Comparison of ENCODE assay signal across 24 mouse cellular contexts in the genomic region with DNA sequence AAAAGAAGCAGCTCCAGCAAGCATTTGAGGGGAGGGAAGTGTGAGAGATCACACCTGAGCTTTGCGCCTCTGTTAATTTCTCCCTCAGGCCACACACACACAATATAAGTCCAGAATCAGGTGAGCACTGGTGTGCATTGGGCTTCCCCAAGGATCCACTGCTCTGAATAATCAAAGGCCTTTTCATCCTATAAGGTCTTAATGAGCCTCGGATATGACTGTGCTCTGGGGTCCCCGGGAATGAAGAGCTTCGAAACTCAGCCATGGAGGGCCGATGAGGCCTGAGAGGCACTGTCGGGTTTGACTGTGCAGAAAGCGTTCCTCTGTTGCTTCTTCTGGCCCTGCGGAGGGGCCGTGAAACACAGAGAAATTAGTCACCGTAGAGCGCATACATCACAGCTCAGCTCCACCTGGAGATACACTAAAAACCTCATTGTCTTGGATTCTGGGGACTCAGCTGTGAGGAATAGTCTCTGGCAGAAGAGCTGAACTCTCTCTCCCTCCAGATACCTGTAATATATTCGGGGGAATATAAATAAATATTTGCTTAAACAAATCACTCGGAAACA. TPM values are rescaled to one million over a fixed set of nuclear protein-coding genes. Genes with fewer than 3 reads are reported as not detected.
DNase-seq lines count a peak whose midpoint lies in the region; ATAC-seq lines count a peak whose summit lies in the region.
"Had no signal": no experiment of that assay in that cellular context is flagged by ENCODE, and none has a peak within 500 bp of the region (broad histone marks: within the 10 kb centered on the region; RNA-seq: fewer than 3 reads in every experiment).

No protein-coding gene starts in this region.

- H3K36me3 ChIP-seq in forebrain, embryonic 15.5 days: no peaks in the 10 kb centered on the region
- no peaks in the 10 kb centered on the region for H3K36me3 ChIP-seq in forebrain, embryonic 14.5 days (ENCODE audit: control insufficient read depth, insufficient read depth, low read length)
- H3K36me3 ChIP-seq in hindbrain, embryonic 15.5 days: no peaks in the 10 kb centered on the region
- H3K36me3 ChIP-seq in hindbrain, embryonic 12.5 days: no peaks in the 10 kb centered on the region
- no peaks in the 10 kb centered on the region for H3K36me3 ChIP-seq in neural tube, embryonic 13.5 days
- H3K36me3 ChIP-seq: forebrain, embryonic 10.5 days; heart, embryonic 12.5 days; heart, embryonic 15.5 days had no signal

- 79% methylated on average over 13 of the region's 13 CpGs for WGBS in forebrain, embryonic 15.5 days
- WGBS in forebrain, embryonic 14.5 days: 84% methylated on average over 13 of the region's 13 CpGs
- 62% methylated on average over 13 of the region's 13 CpGs for WGBS in hindbrain, embryonic 15.5 days
- 79% methylated on average over 13 of the region's 13 CpGs for WGBS in hindbrain, embryonic 12.5 days
- 71% methylated on average over 13 of the region's 13 CpGs for WGBS in neural tube, embryonic 13.5 days

- H3K4me1 ChIP-seq in forebrain, embryonic 15.5 days: no peaks in the 10 kb centered on the region
- no peaks in the 10 kb centered on the region for H3K4me1 ChIP-seq in forebrain, embryonic 14.5 days (ENCODE audit: control insufficient read depth, insufficient read depth, low read length)
- H3K4me1 ChIP-seq in hindbrain, embryonic 15.5 days (replicated peaks): no peaks in the 10 kb centered on the region
- no peaks in the 10 kb centered on the region for H3K4me1 ChIP-seq in hindbrain, embryonic 12.5 days
- H3K4me1 ChIP-seq in neural tube, embryonic 13.5 days (replicated peaks): peaks cover 10% of the 10 kb centered on the region; the same call in 1 of the 2 replicates
- H3K4me1 ChIP-seq: forebrain, embryonic 10.5 days; heart, embryonic 12.5 days; heart, embryonic 15.5 days had no signal

- H3K9ac ChIP-seq in forebrain, embryonic 15.5 days (replicated peaks): no peak overlapping the region
- no peak overlapping the region for H3K9ac ChIP-seq in forebrain, embryonic 14.5 days (ENCODE audit: low read length)
- no peak overlapping the region for H3K9ac ChIP-seq in hindbrain, embryonic 15.5 days
- no peak overlapping the region for H3K9ac ChIP-seq in hindbrain, embryonic 12.5 days
- no peak overlapping the region for H3K9ac ChIP-seq in neural tube, embryonic 13.5 days
- H3K9ac ChIP-seq: forebrain, embryonic 13.5 days; heart, embryonic 12.5 days; heart, embryonic 15.5 days had no signal

- no peak overlapping the region for H3K4me3 ChIP-seq in forebrain, embryonic 15.5 days
- H3K4me3 ChIP-seq in forebrain, embryonic 14.5 days (ENCODE audit: low read depth, low read length): no peak overlapping the region
- H3K4me3 ChIP-seq in hindbrain, embryonic 15.5 days: no peak overlapping the region
- no peak overlapping the region for H3K4me3 ChIP-seq in hindbrain, embryonic 12.5 days
- H3K4me3 ChIP-seq in neural tube, embryonic 13.5 days: no peak overlapping the region
- H3K4me3 ChIP-seq: forebrain, embryonic 10.5 days; forebrain, embryonic 13.5 days; heart, embryonic 12.5 days; heart, embryonic 15.5 days had no signal

- no peaks in the 10 kb centered on the region for H3K27me3 ChIP-seq in forebrain, embryonic 15.5 days
- no peaks in the 10 kb centered on the region for H3K27me3 ChIP-seq in forebrain, embryonic 14.5 days (replicated peaks; ENCODE audit: control insufficient read depth, insufficient read depth, low read length)
- no peaks in the 10 kb centered on the region for H3K27me3 ChIP-seq in hindbrain, embryonic 15.5 days
- H3K27me3 ChIP-seq in hindbrain, embryonic 12.5 days: no peaks in the 10 kb centered on the region
- no peaks in the 10 kb centered on the region for H3K27me3 ChIP-seq in neural tube, embryonic 13.5 days
- H3K27me3 ChIP-seq: forebrain, embryonic 13.5 days had no signal

- no peaks in the 10 kb centered on the region for H3K9me3 ChIP-seq in forebrain, embryonic 15.5 days
- no peaks in the 10 kb centered on the region for H3K9me3 ChIP-seq in forebrain, embryonic 14.5 days (replicated peaks; ENCODE audit: control insufficient read depth, low read length)
- H3K9me3 ChIP-seq in hindbrain, embryonic 15.5 days: no peaks in the 10 kb centered on the region
- H3K9me3 ChIP-seq in hindbrain, embryonic 12.5 days (replicated peaks): no peaks in the 10 kb centered on the region
- no peaks in the 10 kb centered on the region for H3K9me3 ChIP-seq in neural tube, embryonic 13.5 days
- H3K9me3 ChIP-seq: forebrain, embryonic 10.5 days; forebrain, embryonic 13.5 days; heart, embryonic 12.5 days; heart, embryonic 15.5 days had no signal

- ATAC-seq in forebrain, embryonic 15.5 days (replicated peaks): no peak
- no peak for ATAC-seq in forebrain, embryonic 14.5 days
- ATAC-seq in hindbrain, embryonic 15.5 days (ENCODE audit: low FRiP score, low read depth): peak; percentile 64; the same call in 1 of the 2 replicates
- ATAC-seq in hindbrain, embryonic 12.5 days (ENCODE audit: low FRiP score): no peak
- ATAC-seq in neural tube, embryonic 13.5 days (ENCODE audit: low read depth): no peak; the same call in 1 of the 2 replicates
- ATAC-seq: activated CD4-positive, CD25-positive, alpha-beta regulatory T cell, adult 4 months; forebrain, embryonic 13.5 days had no signal

- 0 out of 2 replicates have a peak overlapping the region, but pooled peaks have one; percentile 8 for H3K27ac ChIP-seq in forebrain, embryonic 15.5 days (replicated peaks)
- no peak overlapping the region for H3K27ac ChIP-seq in forebrain, embryonic 14.5 days (ENCODE audit: low read depth, low read length)
- H3K27ac ChIP-seq in hindbrain, embryonic 15.5 days (replicated peaks): peak overlapping the region; percentile 27; the same call in 1 of the 2 replicates
- no peak overlapping the region for H3K27ac ChIP-seq in hindbrain, embryonic 12.5 days
- peak overlapping the region; percentile 52 for H3K27ac ChIP-seq in neural tube, embryonic 13.5 days (replicated peaks)
- H3K27ac ChIP-seq: forebrain, embryonic 10.5 days; forebrain, embryonic 13.5 days; heart, embryonic 15.5 days had no signal

- no peak overlapping the region for H3K4me2 ChIP-seq in forebrain, embryonic 15.5 days (replicated peaks)
- no peak overlapping the region for H3K4me2 ChIP-seq in forebrain, embryonic 14.5 days (ENCODE audit: low read length)
- no peak overlapping the region for H3K4me2 ChIP-seq in hindbrain, embryonic 15.5 days
- H3K4me2 ChIP-seq in hindbrain, embryonic 12.5 days (replicated peaks): no peak overlapping the region
- no peak overlapping the region for H3K4me2 ChIP-seq in neural tube, embryonic 13.5 days
- H3K4me2 ChIP-seq: forebrain, embryonic 13.5 days; heart, embryonic 12.5 days; heart, embryonic 15.5 days had no signal

- no peak for DNase-seq in forebrain, embryonic 14.5 days (ENCODE audit: low spot score)
- no peak for DNase-seq in neural tube, embryonic 10.5 days (ENCODE audit: extremely low spot score, low spot score)
- no peak for DNase-seq in cerebellum, postnatal 25 days
- no peak for DNase-seq in kidney, postnatal 36 days
- DNase-seq: adrenal gland, adult 8-10 months; adrenal gland, postnatal 25 days; cerebellum, adult 11-12 months; cerebellum, adult 8-10 months; cerebellum, postnatal 10 days; gastrocnemius, postnatal 25 days; heart, adult 18-20 months; heart, postnatal 10 days; heart, postnatal 36 days had no signal

RNA-seq across cellular contexts. Expression of a gene that starts 17.3 kb away (rescaled TPM):
- polyA plus RNA-seq in forebrain, embryonic 15.5 days (2015; fragmentation: Nextera tagmentation; extraction: Ambion mirVana): 2.0 and 2.1 TPM in 2 replicates
- polyA plus RNA-seq in forebrain, embryonic 14.5 days (2014; fragmentation: Nextera tagmentation; extraction: Ambion mirVana): 0.55 and 0.91 TPM in 2 replicates
- polyA plus RNA-seq in hindbrain, embryonic 15.5 days (2015; fragmentation: Nextera tagmentation; extraction: Ambion mirVana): 6.8 and 7.9 TPM in 2 replicates
- polyA plus RNA-seq in hindbrain, embryonic 12.5 days (2016; fragmentation: Nextera tagmentation; extraction: Ambion mirVana): 0.82 and 1.1 TPM in 2 replicates
- 0.88 and 0.92 TPM in 2 replicates for polyA plus RNA-seq in neural tube, embryonic 13.5 days (2015; fragmentation: Nextera tagmentation; extraction: Ambion mirVana)
- polyA plus RNA-seq: activated CD4-positive, CD25-positive, alpha-beta regulatory T cell, adult 4 months had no signal

RNA-seq across cellular contexts. Expression of a gene that starts 21.4 kb away (rescaled TPM):
- polyA plus RNA-seq in forebrain, embryonic 15.5 days (2015; fragmentation: Nextera tagmentation; extraction: Ambion mirVana): 0.56 and 1.5 TPM in 2 replicates
- 1.4 and 1.9 TPM in 2 replicates for polyA plus RNA-seq in forebrain, embryonic 14.5 days (2014; fragmentation: Nextera tagmentation; extraction: Ambion mirVana)
- polyA plus RNA-seq in hindbrain, embryonic 15.5 days (2015; fragmentation: Nextera tagmentation; extraction: Ambion mirVana): 1.5 and 1.6 TPM in 2 replicates
- 1.0 and 1.2 TPM in 2 replicates for polyA plus RNA-seq in hindbrain, embryonic 12.5 days (2016; fragmentation: Nextera tagmentation; extraction: Ambion mirVana)
- polyA plus RNA-seq in neural tube, embryonic 13.5 days (2015; fragmentation: Nextera tagmentation; extraction: Ambion mirVana): not detected in 2 replicates
- polyA plus RNA-seq: activated CD4-positive, CD25-positive, alpha-beta regulatory T cell, adult 4 months; embryonic facial prominence, embryonic 11.5 days; forebrain, embryonic 10.5 days; heart, embryonic 12.5 days; heart, embryonic 15.5 days; intestine, embryonic 14.5 days had no signal

Comparison
In these comparisons a context has a peak if more than half of its experiments do, and no peak if none do; other contexts are left out.
1. H3K27ac ChIP-seq: peak in forebrain, embryonic 15.5 days (single experiment), hindbrain, embryonic 15.5 days (single experiment) and neural tube, embryonic 13.5 days (single experiment); none in forebrain, embryonic 14.5 days (single experiment) and hindbrain, embryonic 12.5 days (single experiment).